Mouse (Mus musculus) intestine, embryonic 15.5 days (tissue): Measurements from ENCODE around the gene Rdh9. TPM values are rescaled to one million over a fixed set of nuclear protein-coding genes. Genes with fewer than 3 reads are reported as not detected.
"Not testable (repeated sequence)": the region's sequence is repeated elsewhere in the genome, so short reads cannot be mapped to it uniquely, and the experiment has no call there.

Experiments used
- ATAC-seq: fragments of 200-750 bp; cut with Nextera tagmentation; 2 replicates; pipeline ENCODE4 v1.8.0; 2017; ENCODE audit warnings: moderate TSS enrichment, moderate library complexity
- H3K27ac ChIP-seq: fragments of 300-500 bp; sonication (generic); 2 replicates; pipeline ENCODE4 v1.5.1; 2015; ENCODE audit warnings: mild to moderate bottlenecking, inconsistent platforms
- H3K27me3 ChIP-seq: fragments of 300-500 bp; sonication (generic); replicated peaks from 2 replicates; pipeline ENCODE4 v1.6.1; 2015; ENCODE audit warnings: inconsistent platforms
- H3K36me3 ChIP-seq: fragments of 300-500 bp; sonication (generic); 2 replicates; pipeline ENCODE4 v1.6.1; 2015; ENCODE audit warnings: inconsistent platforms
- H3K4me1 ChIP-seq: fragments of 300-500 bp; sonication (generic); replicated peaks from 2 replicates; pipeline ENCODE4 v1.6.1; 2015; ENCODE audit warnings: inconsistent platforms
- H3K4me2 ChIP-seq: fragments of 300-500 bp; sonication (generic); replicated peaks from 2 replicates; pipeline ENCODE4 v1.6.1; 2015; ENCODE audit warnings: mild to moderate bottlenecking, inconsistent platforms
- H3K4me3 ChIP-seq: fragments of 300-500 bp; sonication (generic); replicated peaks from 2 replicates; pipeline ENCODE4 v1.5.1; 2015; ENCODE audit warnings: inconsistent platforms
- H3K9ac ChIP-seq: fragments of 300-500 bp; sonication (generic); 2 replicates; pipeline ENCODE4 v1.6.1; 2015; ENCODE audit warnings: inconsistent platforms
- H3K9me3 ChIP-seq: fragments of 300-500 bp; sonication (generic); 2 replicates; pipeline ENCODE4 v1.6.1; 2016; ENCODE audit warnings: inconsistent platforms
- WGBS: fragments of 180-500 bp; shearing (Covaris S2); methylation state at CpG from one replicate; pipeline ENCODE4 v1.1.7; 2015; 5-methylcytosine and 5-hydroxymethylcytosine counted together
- polyA plus RNA-seq: library from polyadenylated mRNA; unstranded; fragments of >200 nt; fragmentation: Nextera tagmentation; extraction: Ambion mirVana; gene quantifications from 2 replicates; pipeline ENCODE4 v1.2.1, GENCODE M21; 2015

Rdh9 gene
- polyA plus RNA-seq, 1 experiment from 2014 or later, result 0.13 TPM

DNA sequence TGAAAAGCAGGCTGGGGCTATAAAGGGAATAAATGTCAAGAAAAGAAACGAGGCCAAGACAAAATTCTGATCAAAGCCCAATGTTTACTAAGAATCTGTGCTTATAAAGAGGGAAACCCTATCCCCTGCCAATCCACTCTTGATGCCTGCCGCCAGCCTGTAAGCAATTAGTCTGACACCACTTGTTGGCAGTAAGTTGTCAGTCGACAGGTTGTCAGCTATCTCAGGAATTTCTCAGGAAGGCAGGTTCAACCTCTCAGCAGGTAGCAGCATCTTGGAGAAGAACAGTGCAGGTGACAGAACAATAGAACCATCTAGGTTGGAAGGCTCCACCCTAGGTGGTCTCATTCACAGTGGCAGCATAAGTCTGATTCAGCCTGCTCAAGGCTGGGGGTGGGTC lies 52.9 kb downstream of the Rdh9 start:
- no peak for ATAC-seq
- WGBS, result 80% methylated on average over 3 of the region's 3 CpGs

DNA sequence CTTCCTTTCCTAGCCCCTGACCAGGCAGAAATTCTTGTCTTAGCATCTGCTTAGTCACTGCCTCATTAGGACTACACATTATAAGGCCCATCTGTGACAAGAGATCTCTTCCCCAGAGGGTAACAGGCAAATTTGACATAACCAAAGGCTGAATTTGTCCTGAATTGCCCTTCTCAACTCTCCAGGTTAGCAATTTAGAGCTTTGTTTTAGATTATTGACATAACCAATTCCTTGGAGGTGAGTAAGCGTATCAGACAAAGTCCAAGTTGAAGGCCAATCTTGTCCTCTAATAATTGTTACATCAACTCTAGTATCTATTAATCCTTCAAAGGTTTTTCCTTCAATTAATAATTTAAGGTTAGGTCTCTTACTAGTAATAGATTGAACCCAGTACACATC lies 58.0 kb downstream of the Rdh9 start:
- H3K4me3 ChIP-seq, H3K4me1 ChIP-seq, H3K4me2 ChIP-seq, H3K27me3 ChIP-seq, H3K9me3 ChIP-seq, H3K9ac ChIP-seq, H3K36me3 ChIP-seq, ATAC-seq, H3K27ac ChIP-seq: not testable (repeated sequence)
- 94% methylated on average over 1 of the region's 1 CpGs for WGBS

More for the DNA sequence above, 52.9 kb downstream of the Rdh9 start:
- Histone ChIP-seq H3K9ac (no peak overlapping the region), H3K4me1 (no peaks in the 10 kb centered on the region), H3K27ac (no peak overlapping the region), H3K27me3 (no peaks in the 10 kb centered on the region), H3K36me3 (no peaks in the 10 kb centered on the region), H3K9me3 (no peaks in the 10 kb centered on the region), H3K4me3 (no peak overlapping the region), H3K4me2 (no peak overlapping the region)

DNA sequence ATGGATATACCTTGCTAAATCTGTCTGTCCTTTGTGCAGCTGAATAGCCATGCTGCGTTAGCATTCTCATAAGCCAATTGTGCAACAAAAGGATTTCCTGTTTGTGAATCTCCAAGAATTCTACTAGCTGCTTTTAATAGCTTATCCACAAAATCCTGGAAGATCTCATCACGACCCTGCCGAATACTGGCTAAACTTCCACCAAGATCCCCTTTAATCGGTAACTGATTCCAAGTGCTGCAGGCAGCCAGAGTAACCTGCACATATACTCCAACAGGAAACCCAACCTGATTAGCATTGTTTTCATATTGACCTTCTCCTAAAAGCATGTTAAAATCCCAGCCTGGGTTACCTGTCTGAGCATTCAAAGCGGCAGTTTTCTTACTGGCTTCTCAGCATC lies 59.1 kb downstream of the Rdh9 start:
- H3K36me3 ChIP-seq, result no peaks in the 10 kb centered on the region
- H3K27me3 ChIP-seq, result no peaks in the 10 kb centered on the region
- H3K9ac ChIP-seq, result no peak overlapping the region
- no peak for ATAC-seq
- 75% methylated on average over 5 of the region's 5 CpGs for WGBS
- H3K27ac ChIP-seq, result no peak overlapping the region
- no peaks in the 10 kb centered on the region for H3K4me1 ChIP-seq
- H3K4me2 ChIP-seq, result no peak overlapping the region
- H3K4me3 ChIP-seq, result no peak overlapping the region
- H3K9me3 ChIP-seq, result no peaks in the 10 kb centered on the region

DNA sequence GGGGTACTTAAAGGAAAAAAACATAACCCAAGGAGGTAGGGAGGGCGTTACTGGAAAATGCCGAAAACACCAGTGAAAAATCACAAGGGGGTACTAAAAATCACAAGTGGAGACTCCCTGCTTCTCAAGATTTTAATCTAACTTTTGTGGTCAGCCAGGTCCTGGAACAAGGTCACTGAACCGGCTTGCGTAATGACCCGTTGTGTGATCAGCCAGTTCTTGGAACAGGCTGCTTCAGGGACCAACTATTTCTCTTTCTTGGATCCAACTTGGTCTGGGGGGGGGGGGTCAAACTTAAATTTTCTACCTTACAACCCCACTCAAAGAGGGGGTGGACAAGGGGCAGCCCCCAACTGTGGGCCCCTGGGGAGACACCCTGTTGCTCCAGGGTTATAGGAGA lies 61.6 kb downstream of the Rdh9 start:
- H3K4me2 ChIP-seq, ATAC-seq, H3K9ac ChIP-seq, H3K9me3 ChIP-seq, H3K27me3 ChIP-seq, H3K4me1 ChIP-seq, H3K4me3 ChIP-seq, H3K27ac ChIP-seq, H3K36me3 ChIP-seq: not testable (repeated sequence)
- 92% methylated on average over 5 of the region's 5 CpGs for WGBS

DNA sequence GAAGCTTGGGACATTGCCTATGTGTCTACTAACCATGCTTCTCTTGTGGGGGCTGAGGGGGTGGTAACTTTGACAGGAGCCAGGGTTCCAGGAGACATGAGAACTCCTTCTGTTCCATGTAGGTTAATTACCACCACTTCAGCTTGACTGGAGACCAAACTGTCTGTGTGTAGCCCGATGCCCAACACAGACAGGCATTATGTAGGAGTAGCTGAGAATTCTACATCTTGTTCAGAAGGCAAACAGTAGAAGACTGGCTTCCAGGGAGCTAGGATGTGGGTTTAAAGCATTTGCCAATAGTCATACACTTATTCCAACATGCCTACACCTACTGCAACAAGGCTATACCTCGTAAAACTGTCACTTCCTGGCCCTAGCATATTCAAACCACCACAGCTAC lies 62.4 kb downstream of the Rdh9 start:
- H3K36me3 ChIP-seq, result no peaks in the 10 kb centered on the region
- ATAC-seq, result no peak
- no peaks in the 10 kb centered on the region for H3K27me3 ChIP-seq
- H3K4me2 ChIP-seq, result no peak overlapping the region
- H3K4me3 ChIP-seq, result no peak overlapping the region
- H3K9ac ChIP-seq, result no peak overlapping the region
- H3K27ac ChIP-seq, result no peak overlapping the region
- 92% methylated on average over 2 of the region's 2 CpGs for WGBS
- H3K9me3 ChIP-seq, result no peaks in the 10 kb centered on the region
- no peaks in the 10 kb centered on the region for H3K4me1 ChIP-seq

DNA sequence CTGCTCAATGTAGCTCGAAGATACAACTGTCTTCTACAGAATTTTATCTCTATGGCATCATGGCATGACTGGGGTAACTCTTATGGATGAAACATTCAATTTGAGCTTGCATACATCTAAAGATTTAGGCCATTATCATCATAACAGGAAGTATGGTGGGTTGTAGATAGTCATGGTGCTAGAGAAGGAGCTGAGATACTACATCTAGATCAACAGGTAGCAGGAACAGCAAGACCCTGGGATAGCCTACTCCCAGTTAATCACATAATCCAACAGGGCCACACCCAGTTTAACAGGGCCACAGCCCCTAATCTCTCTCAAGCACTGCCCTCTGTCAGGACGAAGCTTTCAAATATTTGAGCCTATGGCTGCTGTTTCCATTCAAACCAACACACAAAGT lies 64.6 kb downstream of the Rdh9 start:
- Histone ChIP-seq H3K27me3 (no peaks in the 10 kb centered on the region), H3K4me2 (no peak overlapping the region), H3K27ac (no peak overlapping the region), H3K36me3 (no peaks in the 10 kb centered on the region), H3K4me1 (no peaks in the 10 kb centered on the region), H3K9me3 (no peaks in the 10 kb centered on the region), H3K9ac (no peak overlapping the region), H3K4me3 (no peak overlapping the region)
- 85% methylated on average over 2 of the region's 2 CpGs for WGBS
- ATAC-seq, result no peak

Other genes with a start within 250 kb of the Rdh9 start
- gene Nxph4, start 241.8 kb upstream of the Rdh9 start, polyA plus RNA-seq, result 4.9 and 5.7 TPM in 2 replicates
- gene Lrp1, start 155.2 kb upstream of the Rdh9 start, polyA plus RNA-seq, result 67.2 and 77.1 TPM in 2 replicates
- 37.7 and 39.9 TPM in 2 replicates for gene Stat6, start 133.4 kb upstream of the Rdh9 start, polyA plus RNA-seq
- 5.7 and 6.9 TPM in 2 replicates for gene Nemp1, start 109.5 kb upstream of the Rdh9 start, polyA plus RNA-seq
- 8.3 and 8.7 TPM in 2 replicates for gene Nab2, start 107.8 kb upstream of the Rdh9 start, polyA plus RNA-seq
- gene Myo1a, start 71.2 kb upstream of the Rdh9 start, polyA plus RNA-seq, result 33.8 and 36.7 TPM in 2 replicates
- gene Tac2, start 51.9 kb upstream of the Rdh9 start, polyA plus RNA-seq, result 2.3 and 4.1 TPM in 2 replicates
- gene Zbtb39, start 36.8 kb upstream of the Rdh9 start, polyA plus RNA-seq, result 2.6 and 2.7 TPM in 2 replicates
- gene Gpr182, start 24.7 kb upstream of the Rdh9 start, polyA plus RNA-seq, result 1.8 and 2.0 TPM in 2 replicates
- gene Rdh1, start 16.7 kb upstream of the Rdh9 start, polyA plus RNA-seq, result 0.04 TPM in 1 of 2 replicates, not detected in the other
- 0.19 TPM in 1 of 2 replicates, not detected in the other for gene Rdh16f1, start 16.6 kb upstream of the Rdh9 start, polyA plus RNA-seq
- gene Rdh16, start 24.8 kb downstream of the Rdh9 start, polyA plus RNA-seq, result not detected in 2 replicates
- gene Rdh19, start 73.5 kb downstream of the Rdh9 start, polyA plus RNA-seq, result not detected in 2 replicates
- gene Rdh16f2, start 90.1 kb downstream of the Rdh9 start, polyA plus RNA-seq, result 0.19 and 0.34 TPM in 2 replicates
- gene Rdh7, start 112.4 kb downstream of the Rdh9 start, polyA plus RNA-seq, result 0.35 and 0.63 TPM in 2 replicates
- 0.16 and 0.26 TPM in 2 replicates for gene Sdr9c7, start 122.1 kb downstream of the Rdh9 start, polyA plus RNA-seq
- 0.38 and 0.48 TPM in 2 replicates for gene Hsd17b6, start 231.2 kb downstream of the Rdh9 start, polyA plus RNA-seq
- gene Prim1, start 238.8 kb downstream of the Rdh9 start, polyA plus RNA-seq, result 67.9 and 73.0 TPM in 2 replicates